Mouse (Mus musculus) cerebellum, adult 8-10 months (tissue): ENCODE measurements around the gene Olfr887.

ENCODE experiments used
- DNase-seq: peaks from one replicate; pipeline ENCODE4 v3.0.0; 2022

The Olfr887 gene

GRCm38 (mm10) chr9:38083772-38084171, at the start of gene Olfr887:
TSS of gene Olfr887 (plus strand) at chr9:38084072.
- DNase-seq = no peak

GRCm38 (mm10) chr9:38046255-38046654, 37.6 kb upstream of the Olfr887 start, which contains the start of gene Olfr884:
TSS of gene Olfr884 (plus strand) at chr9:38046555.
- no peak for DNase-seq

GRCm38 (mm10) chr9:38061022-38061421, 22.9 kb upstream of the Olfr887 start, which contains the start of gene Olfr885:
TSS of gene Olfr885 (plus strand) at chr9:38061322.
- DNase-seq = no peak

- no peak for DNase-seq
Measured at GRCm38 (mm10) chr9:38107828-38108227, 24.0 kb downstream of the Olfr887 start, which contains the start of gene Olfr888. TSS of gene Olfr888 (plus strand) at chr9:38108128.

GRCm38 (mm10) chr9:38114898-38115297, 31.0 kb downstream of the Olfr887 start, which contains the start of gene Olfr889:
TSS of gene Olfr889 (plus strand) at chr9:38115198.
- DNase-seq = no peak
